13 mouse cellular contexts compared by ENCODE assay signal in the genomic region with DNA sequence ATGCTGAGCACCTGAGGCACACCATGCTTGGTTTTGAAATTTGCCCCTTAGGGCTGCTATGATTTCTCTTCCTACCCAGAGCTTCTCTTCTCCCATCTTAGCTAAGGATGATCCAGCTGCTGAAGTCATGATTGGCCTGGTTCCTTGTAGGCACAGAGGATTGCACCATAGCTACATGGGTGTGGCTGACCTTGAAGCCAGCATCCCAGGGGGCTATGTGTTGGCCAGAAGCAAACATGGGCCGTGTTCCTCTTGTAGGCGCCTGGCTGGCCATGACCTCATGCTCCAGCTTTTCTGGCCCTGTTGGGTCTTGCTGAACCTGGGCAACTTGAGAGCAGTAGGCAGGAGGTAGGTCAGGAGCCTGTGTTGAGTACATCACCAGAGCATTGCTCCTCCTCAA. TPM values are rescaled to one million over a fixed set of nuclear protein-coding genes. Genes with fewer than 3 reads are reported as not detected.
DNase-seq lines count a peak whose midpoint lies in the region; ATAC-seq and TF ChIP-seq lines count a peak whose summit lies in the region.
"Had no signal": no experiment of that assay in that cellular context is flagged by ENCODE, and none has a peak within 500 bp of the region (broad histone marks: within the 10 kb centered on the region; RNA-seq: fewer than 3 reads in every experiment).

No protein-coding gene starts in this region.

- H3K79me2 ChIP-seq in heart, adult 2 months (replicated peaks; ENCODE audit: control insufficient read depth, insufficient read depth, low read length) = peaks cover 15% of the 10 kb centered on the region
- peaks cover 92% of the 10 kb centered on the region for H3K79me2 ChIP-seq in myocyte (ENCODE audit: control insufficient read depth, insufficient read depth)

- no peak overlapping the region for H3ac ChIP-seq in myocyte (ENCODE audit: control insufficient read depth, insufficient read length)

- no peak overlapping the region for H3K4me3 ChIP-seq in lung, postnatal 0 days (ENCODE audit: low read depth, low read length)
- H3K4me3 ChIP-seq in heart, adult 2 months = no peak overlapping the region
- no peak overlapping the region for H3K4me3 ChIP-seq in myocyte
- H3K4me3 ChIP-seq: heart, embryonic 15.5 days; left cerebral cortex, adult 2 months; stomach, embryonic 15.5 days had no signal

- H3K36me3 ChIP-seq in lung, postnatal 0 days (ENCODE audit: insufficient read depth, low read length) = no peaks in the 10 kb centered on the region
- peaks cover 32% of the 10 kb centered on the region for H3K36me3 ChIP-seq in heart, adult 2 months (ENCODE audit: control insufficient read depth, insufficient read depth, low read length)
- peaks cover 4% of the 10 kb centered on the region for H3K36me3 ChIP-seq in myocyte (ENCODE audit: control insufficient read depth, insufficient read depth)

- no peak for TF ChIP-seq POLR2A in heart, adult 2 months (IDR thresholded peaks at IDR 0.05; ENCODE audit: insufficient read depth, low read depth, low read length)
- TF ChIP-seq POLR2A in myocyte (IDR thresholded peaks at IDR 0.05; ENCODE audit: insufficient read length, low read depth) = no peak

- H3K27me3 ChIP-seq in lung, postnatal 0 days (replicated peaks; ENCODE audit: insufficient read depth, low read length) = no peaks in the 10 kb centered on the region
- H3K27me3 ChIP-seq in heart, adult 2 months (ENCODE audit: control insufficient read depth, insufficient read depth, low read length) = no peaks in the 10 kb centered on the region
- no peaks in the 10 kb centered on the region for H3K27me3 ChIP-seq in myocyte (ENCODE audit: control insufficient read depth, insufficient read depth, insufficient read length)
- H3K27me3 ChIP-seq: heart, embryonic 15.5 days; stomach, embryonic 15.5 days had no signal

- no peak overlapping the region for H3K4me2 ChIP-seq in lung, postnatal 0 days (replicated peaks; ENCODE audit: low read depth, low read length)
- H3K4me2 ChIP-seq in myocyte (ENCODE audit: low read depth) = peak overlapping the region; percentile 67
- H3K4me2 ChIP-seq: heart, embryonic 15.5 days; lung, embryonic 14.5 days; stomach, embryonic 15.5 days had no signal

- no peaks in the 10 kb centered on the region for H3K9me3 ChIP-seq in lung, postnatal 0 days (ENCODE audit: low read length)
- H3K9me3 ChIP-seq: G1E; heart, embryonic 15.5 days; stomach, embryonic 15.5 days had no signal

- WGBS in lung, postnatal 0 days = 48% methylated on average over 2 of the region's 2 CpGs
- WGBS in heart, adult 2 months = 2% methylated on average over 2 of the region's 2 CpGs

- intact Hi-C loops in heart, adult 2 months (cut with DNase I) = loop anchor here (10.0 kb wide), 1 partner anchor 140 kb away; the partner anchor contains the start of gene Ecm2

- H3K27ac ChIP-seq in lung, postnatal 0 days (ENCODE audit: low read length) = 0 out of 2 replicates have a peak overlapping the region, but pooled peaks have one; percentile 32
- H3K27ac ChIP-seq in heart, adult 2 months = peak overlapping the region; percentile 94
- H3K27ac ChIP-seq: heart, embryonic 15.5 days; left cerebral cortex, adult 2 months; stomach, embryonic 15.5 days had no signal

- H3K9ac ChIP-seq in lung, postnatal 0 days (replicated peaks; ENCODE audit: low read depth) = no peak overlapping the region
- no peak overlapping the region for H3K9ac ChIP-seq in heart, adult 2 months (ENCODE audit: low read depth, low read length)
- H3K9ac ChIP-seq: heart, embryonic 15.5 days; lung, embryonic 14.5 days; stomach, embryonic 15.5 days had no signal

- DNase-seq in lung, postnatal 0 days (ENCODE audit: low spot score) = peak; percentile 55
- no peak for DNase-seq in lung, postnatal 14 days
- peak; percentile 81 for DNase-seq in adrenal gland, postnatal 10 days
- DNase-seq in heart, adult 2 months = peak; percentile 84 to 88
- no peak for DNase-seq in cerebellum, adult 8-10 months
- no peak for DNase-seq in thymus, adult 18-20 months
- DNase-seq: lung, embryonic 14.5 days; right cerebral cortex, postnatal 14 days had no signal

- H3K4me1 ChIP-seq in lung, postnatal 0 days (ENCODE audit: insufficient read depth, low read depth, low read length) = peaks cover 25% of the 10 kb centered on the region; the same call in 1 of the 2 replicates
- peaks cover 70% of the 10 kb centered on the region for H3K4me1 ChIP-seq in heart, adult 2 months (ENCODE audit: control insufficient read depth, insufficient read depth, low read length)

- TF ChIP-seq CTCF in lung, postnatal 0 days (IDR thresholded peaks at IDR 0.05) = no peak
- TF ChIP-seq CTCF in heart, adult 2 months (IDR thresholded peaks at IDR 0.05) = no peak

- no peak for TF ChIP-seq EP300 in lung, postnatal 0 days (IDR thresholded peaks at IDR 0.05)
- peak; percentile 46; the same call in 1 of the 2 replicates for TF ChIP-seq EP300 in heart, adult 2 months (IDR thresholded peaks at IDR 0.05; ENCODE audit: insufficient read depth, low read depth, low read length)

- ATAC-seq in lung, postnatal 0 days = peak; percentile 61

TF ChIP-seq in myocyte, 11 proteins besides CTCF, POLR2A, EP300 and RAD21:
- TF ChIP-seq POLR2AphosphoS2 (IDR thresholded peaks at IDR 0.05; ENCODE audit: insufficient read length, low read depth) (peak; percentile 46), TCF3 (IDR thresholded peaks at IDR 0.05; ENCODE audit: insufficient read length, low read depth) (no peak), REST (IDR thresholded peaks at IDR 0.05; ENCODE audit: insufficient read depth, insufficient read length) (no peak), CEBPB (IDR thresholded peaks at IDR 0.05; ENCODE audit: insufficient read depth, poor library complexity, severe bottlenecking) (peak; percentile 97), USF1 (IDR thresholded peaks at IDR 0.05; ENCODE audit: low read depth) (no peak), MYOG (IDR thresholded peaks at IDR 0.05; ENCODE audit: control insufficient read depth in 1 of 3, insufficient read depth in 1 of 3, insufficient read length in 2 of 3, low read depth in 2 of 3) (no peak), TCF12 (IDR thresholded peaks at IDR 0.05; ENCODE audit: insufficient read depth, poor library complexity, severe bottlenecking) (no peak)

RNA-seq across cellular contexts. Expression of gene Bicd2, which starts 23.3 kb away (rescaled TPM):
- polyA plus RNA-seq in lung, postnatal 0 days (2015; fragmentation: Nextera tagmentation; extraction: Ambion mirVana) = 32.5 and 40.2 TPM in 2 replicates
- 10 to 100 TPM; 31.0 to 31.6 TPM for total RNA-seq in adrenal gland, postnatal 10 days (2021)
- total RNA-seq in heart, adult 2 months (2021) = 10 to 100 TPM; 72.4 to 77.6 TPM
- 44.5 and 64.2 TPM in 2 replicates for polyA plus RNA-seq in heart, adult 2 months (2012; rRNA removed)
- polyA plus RNA-seq in myocyte (2012; fragmentation: generic; extraction: Trizol) = 94.9 TPM

RNA-seq across cellular contexts. Expression of gene Fgd3, which starts 44.6 kb away (rescaled TPM):
- polyA plus RNA-seq in lung, postnatal 0 days (2015; fragmentation: Nextera tagmentation; extraction: Ambion mirVana) = 0.37 and 0.56 TPM in 2 replicates
- total RNA-seq in adrenal gland, postnatal 10 days (2021) = 1 to 10 TPM; 3.7 to 3.8 TPM
- 1 to 10 TPM in 1 of 2 experiments, under 1 TPM in 1; 0.96 to 1.0 TPM for total RNA-seq in heart, adult 2 months (2021)
- polyA plus RNA-seq in heart, adult 2 months (2012; rRNA removed) = 0.96 and 0.97 TPM in 2 replicates
- 15.5 TPM for polyA plus RNA-seq in myocyte (2012; fragmentation: generic; extraction: Trizol)

RNA-seq across cellular contexts. Expression of gene Ippk, which starts 56.3 kb away (rescaled TPM):
- polyA plus RNA-seq in lung, postnatal 0 days (2015; fragmentation: Nextera tagmentation; extraction: Ambion mirVana) = 12.0 and 12.6 TPM in 2 replicates
- total RNA-seq in adrenal gland, postnatal 10 days (2021) = 10 to 100 TPM; 13.1 to 23.5 TPM
- 1 to 10 TPM; 6.7 to 7.3 TPM for total RNA-seq in heart, adult 2 months (2021)
- 4.3 and 6.9 TPM in 2 replicates for polyA plus RNA-seq in heart, adult 2 months (2012; rRNA removed)
- 4.5 TPM for polyA plus RNA-seq in myocyte (2012; fragmentation: generic; extraction: Trizol)

Comparison
In these comparisons a context has a peak if more than half of its experiments do, and no peak if none do; other contexts are left out.
1. DNase-seq: peak in lung, postnatal 0 days (single experiment), adrenal gland, postnatal 10 days (single experiment) and heart, adult 2 months (2 of 2); none in lung, postnatal 14 days (single experiment), cerebellum, adult 8-10 months (single experiment) and thymus, adult 18-20 months (0 of 2).